Mouse (Mus musculus): ENCODE measurements around the gene Kif16b. TPM values are rescaled to one million over a fixed set of nuclear protein-coding genes. Genes with fewer than 3 reads are reported as not detected.

Kif16b gene
- polyA plus RNA-seq, 1 experiment from 2014 or later: 6.4 TPM

GRCm38 (mm10) chr2:142694019-142694935 is 207.1 kb downstream of the Kif16b start:
- ATAC-seq: no peak
- 74% methylated on average over 3 of the region's 3 CpGs for WGBS

DNA sequence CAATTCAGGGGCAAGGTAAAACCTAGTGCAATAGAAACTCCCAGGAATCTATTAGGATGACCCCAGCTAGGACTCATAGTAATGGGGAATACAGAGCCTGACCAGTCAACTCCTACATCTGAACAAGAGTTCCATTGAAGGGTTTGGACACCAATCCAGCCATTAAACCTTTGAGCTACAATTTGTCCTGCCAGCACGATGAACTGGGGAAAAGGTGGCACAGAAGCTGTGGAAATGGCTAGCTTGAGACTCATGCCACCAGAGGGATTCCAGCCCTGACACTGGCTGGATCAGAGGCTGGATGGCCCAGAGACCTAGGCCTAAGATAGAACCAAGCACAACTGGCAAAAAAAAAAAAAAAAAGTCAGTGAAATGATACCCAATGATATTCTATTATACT is 207.9 kb downstream of the Kif16b start:
- Histone ChIP-seq H3K4me3 (ENCODE audit: low read depth, low read length) (no peak overlapping the region), H3K36me3 (ENCODE audit: insufficient read depth, low read length) (no peaks in the 10 kb centered on the region), H3K4me1 (ENCODE audit: insufficient read depth, low read depth, low read length) (no peaks in the 10 kb centered on the region), H3K27me3 (replicated peaks; ENCODE audit: insufficient read depth, low read length) (no peaks in the 10 kb centered on the region), H3K4me2 (replicated peaks; ENCODE audit: low read depth, low read length) (no peak overlapping the region), H3K9me3 (ENCODE audit: low read length) (no peaks in the 10 kb centered on the region), H3K9ac (replicated peaks; ENCODE audit: low read depth) (no peak overlapping the region), H3K27ac (ENCODE audit: low read length) (no peak overlapping the region)
- TF ChIP-seq CTCF (IDR thresholded peaks at IDR 0.05): no peak
- no peak for TF ChIP-seq EP300 (IDR thresholded peaks at IDR 0.05)
- 82% methylated on average over 1 of the region's 1 CpGs for WGBS
- no peak for DNase-seq (ENCODE audit: low spot score)
- ATAC-seq: no peak

More at GRCm38 (mm10) chr2:142694019-142694935, 207.1 kb downstream of the Kif16b start:
- TF ChIP-seq EP300 (IDR thresholded peaks at IDR 0.05): no peak
- TF ChIP-seq CTCF (IDR thresholded peaks at IDR 0.05): no peak
- DNase-seq (ENCODE audit: low spot score): no peak
- Histone ChIP-seq H3K4me2 (replicated peaks; ENCODE audit: low read depth, low read length) (no peak overlapping the region), H3K36me3 (ENCODE audit: insufficient read depth, low read length) (no peaks in the 10 kb centered on the region), H3K4me1 (ENCODE audit: insufficient read depth, low read depth, low read length) (no peaks in the 10 kb centered on the region), H3K27ac (ENCODE audit: low read length) (no peak overlapping the region), H3K4me3 (ENCODE audit: low read depth, low read length) (no peak overlapping the region), H3K9ac (replicated peaks; ENCODE audit: low read depth) (no peak overlapping the region), H3K9me3 (ENCODE audit: low read length) (no peaks in the 10 kb centered on the region), H3K27me3 (replicated peaks; ENCODE audit: insufficient read depth, low read length) (no peaks in the 10 kb centered on the region)

DNA sequence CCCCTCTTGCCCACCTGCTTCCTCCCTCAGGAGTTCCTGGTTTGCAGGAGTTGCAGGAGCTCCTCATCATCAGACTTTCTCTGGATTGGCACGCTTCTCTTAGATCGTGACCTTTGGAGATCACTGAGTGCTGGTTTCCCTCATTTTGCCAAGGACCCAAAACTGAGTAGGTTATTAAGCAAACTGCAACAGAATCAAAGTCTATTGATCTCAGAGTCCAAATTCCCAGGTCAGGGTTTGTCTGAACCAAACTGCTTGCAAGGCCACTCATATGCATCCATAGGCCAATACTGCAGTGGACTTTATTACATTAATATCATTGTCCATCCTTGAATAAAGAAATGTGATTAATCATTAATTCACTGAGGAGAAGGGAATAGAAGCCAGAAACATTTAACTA is 211.8 kb downstream of the Kif16b start:
- Histone ChIP-seq H3K27ac (ENCODE audit: low read length) (no peak overlapping the region), H3K27me3 (replicated peaks; ENCODE audit: insufficient read depth, low read length) (no peaks in the 10 kb centered on the region), H3K9me3 (ENCODE audit: low read length) (no peaks in the 10 kb centered on the region), H3K4me1 (ENCODE audit: insufficient read depth, low read depth, low read length) (no peaks in the 10 kb centered on the region), H3K9ac (replicated peaks; ENCODE audit: low read depth) (no peak overlapping the region), H3K36me3 (ENCODE audit: insufficient read depth, low read length) (no peaks in the 10 kb centered on the region), H3K4me3 (ENCODE audit: low read depth, low read length) (no peak overlapping the region), H3K4me2 (replicated peaks; ENCODE audit: low read depth, low read length) (no peak overlapping the region)
- ATAC-seq (no peak), DNase-seq (ENCODE audit: low spot score) (no peak)
- TF ChIP-seq EP300 (IDR thresholded peaks at IDR 0.05): no peak
- no peak for TF ChIP-seq CTCF (IDR thresholded peaks at IDR 0.05)
- 94% methylated on average over 2 of the region's 2 CpGs for WGBS

GRCm38 (mm10) chr2:142687936-142688514 is 213.3 kb downstream of the Kif16b start:
- peak; percentile 63 for DNase-seq (ENCODE audit: low spot score)
- Histone ChIP-seq H3K27ac (ENCODE audit: low read length) (no peak overlapping the region), H3K9me3 (ENCODE audit: low read length) (no peaks in the 10 kb centered on the region), H3K9ac (replicated peaks; ENCODE audit: low read depth) (no peak overlapping the region), H3K4me2 (replicated peaks; ENCODE audit: low read depth, low read length) (no peak overlapping the region), H3K4me1 (ENCODE audit: insufficient read depth, low read depth, low read length) (no peaks in the 10 kb centered on the region), H3K27me3 (replicated peaks; ENCODE audit: insufficient read depth, low read length) (no peaks in the 10 kb centered on the region), H3K36me3 (ENCODE audit: insufficient read depth, low read length) (no peaks in the 10 kb centered on the region), H3K4me3 (ENCODE audit: low read depth, low read length) (no peak overlapping the region)
- ATAC-seq: peak; percentile 90
- 59% methylated on average over 4 of the region's 4 CpGs for WGBS
- TF ChIP-seq EP300 (IDR thresholded peaks at IDR 0.05) (no peak), CTCF (IDR thresholded peaks at IDR 0.05) (no peak)

DNA sequence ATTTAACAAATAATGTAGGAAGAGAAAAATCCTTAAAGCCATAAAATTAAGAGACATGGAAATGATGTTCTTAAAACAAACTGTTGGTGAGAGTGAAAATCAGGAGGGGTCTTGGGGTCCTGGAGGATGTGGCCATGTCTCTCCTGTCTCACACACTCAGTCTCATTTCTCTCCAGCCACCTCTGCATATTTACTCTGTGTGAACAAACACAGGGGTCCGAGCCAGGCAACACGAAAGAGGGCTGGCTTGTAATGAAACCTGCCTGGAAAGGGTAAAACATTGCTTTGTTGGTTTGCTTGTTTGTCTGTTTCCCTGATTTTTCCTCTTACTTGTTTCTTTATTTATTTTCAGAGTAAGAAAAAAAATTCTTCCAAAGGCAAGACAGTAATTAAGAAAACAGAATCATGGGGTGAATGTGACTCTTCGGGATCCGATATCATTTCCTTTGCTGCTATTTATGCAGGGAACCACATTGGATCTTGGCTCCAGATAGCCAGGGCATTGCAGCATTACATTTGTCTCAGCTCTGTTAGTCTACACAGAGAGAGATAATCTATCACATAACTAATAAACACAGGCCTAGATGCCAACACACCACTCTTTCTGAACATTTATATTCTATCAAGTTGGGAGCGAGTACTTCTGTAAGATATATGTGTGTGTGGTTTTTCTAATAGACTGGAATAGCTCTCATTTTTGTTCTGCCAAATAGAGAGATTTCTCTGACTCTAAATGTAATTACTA is 218.2 kb downstream of the Kif16b start:
- no peak for TF ChIP-seq EP300 (IDR thresholded peaks at IDR 0.05)
- Histone ChIP-seq H3K36me3 (ENCODE audit: insufficient read depth, low read length) (no peaks in the 10 kb centered on the region), H3K4me1 (ENCODE audit: insufficient read depth, low read depth, low read length) (no peaks in the 10 kb centered on the region), H3K27me3 (replicated peaks; ENCODE audit: insufficient read depth, low read length) (no peaks in the 10 kb centered on the region), H3K9me3 (ENCODE audit: low read length) (no peaks in the 10 kb centered on the region), H3K27ac (ENCODE audit: low read length) (no peak overlapping the region), H3K4me2 (replicated peaks; ENCODE audit: low read depth, low read length) (no peak overlapping the region), H3K9ac (replicated peaks; ENCODE audit: low read depth) (no peak overlapping the region), H3K4me3 (ENCODE audit: low read depth, low read length) (no peak overlapping the region)
- ATAC-seq: no peak
- DNase-seq (ENCODE audit: low spot score): no peak
- 43% methylated on average over 5 of the region's 5 CpGs for WGBS

DNA sequence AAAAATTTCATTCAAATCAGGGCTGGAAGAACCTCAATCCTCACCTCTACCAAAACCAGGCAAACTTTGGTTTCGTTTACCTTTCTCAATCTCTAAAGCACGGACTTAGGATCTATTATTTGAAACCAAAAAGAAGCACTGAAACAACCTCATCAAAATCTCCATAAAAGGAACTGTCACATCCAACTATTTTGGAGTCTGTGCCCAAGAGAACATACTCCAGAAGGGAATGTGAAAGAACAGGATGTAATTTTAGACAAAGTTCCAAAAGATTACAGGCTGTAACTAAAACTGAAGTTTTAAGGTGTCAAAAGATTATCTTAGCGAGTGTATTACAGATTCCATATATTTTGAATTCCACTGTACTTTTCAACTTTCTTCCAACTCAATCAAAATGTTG is 232.9 kb downstream of the Kif16b start:
- Histone ChIP-seq H3K9me3 (ENCODE audit: low read length) (no peaks in the 10 kb centered on the region), H3K4me3 (ENCODE audit: low read depth, low read length) (no peak overlapping the region), H3K9ac (replicated peaks; ENCODE audit: low read depth) (no peak overlapping the region), H3K27ac (ENCODE audit: low read length) (no peak overlapping the region), H3K36me3 (ENCODE audit: insufficient read depth, low read length) (no peaks in the 10 kb centered on the region), H3K27me3 (replicated peaks; ENCODE audit: insufficient read depth, low read length) (no peaks in the 10 kb centered on the region), H3K4me1 (ENCODE audit: insufficient read depth, low read depth, low read length) (no peaks in the 10 kb centered on the region), H3K4me2 (replicated peaks; ENCODE audit: low read depth, low read length) (no peak overlapping the region)
- no peak for ATAC-seq
- no peak for TF ChIP-seq CTCF (IDR thresholded peaks at IDR 0.05)
- TF ChIP-seq EP300 (IDR thresholded peaks at IDR 0.05): no peak
- WGBS: 71% methylated on average over 3 of the region's 3 CpGs
- DNase-seq (ENCODE audit: low spot score): no peak

All from lung, postnatal 0 days (tissue).